In the genomic region with DNA sequence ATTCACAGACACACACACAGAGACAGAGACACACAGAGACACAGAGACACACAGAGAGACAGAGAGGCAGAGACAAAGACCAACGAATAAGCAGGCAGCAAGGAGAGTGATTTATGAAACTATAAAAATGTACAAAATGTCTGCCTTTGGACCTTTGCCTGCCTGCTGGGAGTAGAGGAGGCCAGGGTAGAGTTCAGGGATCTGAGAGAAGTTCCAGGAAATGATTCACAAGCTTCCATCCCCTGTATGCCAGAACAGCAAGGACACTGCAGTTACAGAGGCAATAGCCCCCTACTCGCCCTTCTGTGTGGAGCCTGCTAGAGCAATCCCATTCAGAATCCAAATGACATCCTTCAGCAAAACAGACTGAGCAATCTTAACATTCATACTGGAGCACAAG, we compare ENCODE assay signal across 37 mouse cellular contexts. TPM values are rescaled to one million over a fixed set of nuclear protein-coding genes. Genes with fewer than 3 reads are reported as not detected.
A peak's percentile ranks its signal among the peaks of the same experiment; 100 is the strongest.
DNase-seq lines count a peak whose midpoint lies in the region; TF ChIP-seq lines count a peak whose summit lies in the region.
"Had no signal": no experiment of that assay in that cellular context is flagged by ENCODE, and none has a peak within 500 bp of the region (broad histone marks: within the 10 kb centered on the region; RNA-seq: fewer than 3 reads in every experiment).

No protein-coding gene starts in this region.

- TF ChIP-seq POLR2A in kidney, adult 2 months (IDR thresholded peaks at IDR 0.05; ENCODE audit: low read depth, low read length): no peak
- TF ChIP-seq POLR2A in liver, adult 2 months (IDR thresholded peaks at IDR 0.05; ENCODE audit: extremely low read depth, insufficient read depth, low read length): no peak
- TF ChIP-seq POLR2A in small intestine, adult 2 months (IDR thresholded peaks at IDR 0.05; ENCODE audit: low read depth, low read length): no peak

- no peak overlapping the region; the same call in 1 of the 2 replicates for H3K9ac ChIP-seq in liver, adult 2 months (ENCODE audit: low read depth, low read length)
- H3K9ac ChIP-seq: embryonic facial prominence, embryonic 15.5 days; forebrain, embryonic 13.5 days; hindbrain, embryonic 12.5 days; liver, embryonic 14.5 days; midbrain, embryonic 15.5 days; neural tube, embryonic 15.5 days had no signal

- no peak for TF ChIP-seq CTCF in kidney, adult 2 months (conservative IDR thresholded peaks at IDR 0.05; ENCODE audit: insufficient read depth, insufficient read length, low read depth, low read length)
- no peak for TF ChIP-seq CTCF in liver, adult 2 months (IDR thresholded peaks at IDR 0.05; ENCODE audit: low read depth, low read length)
- TF ChIP-seq CTCF in small intestine, adult 2 months (IDR thresholded peaks at IDR 0.05; ENCODE audit: extremely low read depth, insufficient read length, insufficient replicate concordance, low read depth, low read length): no peak

- peak overlapping the region; percentile 94 for H3K27ac ChIP-seq in kidney, adult 2 months (ENCODE audit: insufficient read depth, low read depth, low read length)
- peak overlapping the region; percentile 88 for H3K27ac ChIP-seq in liver, adult 2 months (replicated peaks; ENCODE audit: insufficient read depth, low read depth, low read length)
- peak overlapping the region; percentile 62 for H3K27ac ChIP-seq in small intestine, adult 2 months (ENCODE audit: insufficient read depth, low read depth, low read length)
- H3K27ac ChIP-seq: embryonic facial prominence, embryonic 10.5 days; embryonic facial prominence, embryonic 15.5 days; forebrain, embryonic 13.5 days; hindbrain, embryonic 12.5 days; hindbrain, postnatal 0 days; liver, embryonic 14.5 days; midbrain, embryonic 10.5 days; midbrain, embryonic 15.5 days; neural tube, embryonic 15.5 days had no signal

- H3K27me3 ChIP-seq in kidney, adult 2 months (replicated peaks; ENCODE audit: control insufficient read depth, insufficient read depth, low read length): no peaks in the 10 kb centered on the region
- no peaks in the 10 kb centered on the region for H3K27me3 ChIP-seq in liver, adult 2 months (ENCODE audit: control insufficient read depth, insufficient read depth, low read length)
- H3K27me3 ChIP-seq in small intestine, adult 2 months (ENCODE audit: control insufficient read depth, insufficient read depth, low read length): no peaks in the 10 kb centered on the region
- H3K27me3 ChIP-seq: embryonic facial prominence, embryonic 15.5 days; forebrain, embryonic 13.5 days; hindbrain, embryonic 12.5 days; midbrain, embryonic 15.5 days; neural tube, embryonic 15.5 days had no signal

- no peaks in the 10 kb centered on the region for H3K79me2 ChIP-seq in liver, adult 2 months (ENCODE audit: control insufficient read depth, insufficient read depth, low read length)

- 19% methylated on average over 2 of the region's 2 CpGs for WGBS in kidney, adult 2 months
- 19% methylated on average over 2 of the region's 2 CpGs for WGBS in liver, adult 2 months
- 36% methylated on average over 2 of the region's 2 CpGs for WGBS in small intestine, adult 2 months

- H3K36me3 ChIP-seq in kidney, adult 2 months (ENCODE audit: control insufficient read depth, insufficient read depth, low read length): peaks cover 7% of the 10 kb centered on the region; the same call in 1 of the 2 replicates
- peaks cover 83% of the 10 kb centered on the region for H3K36me3 ChIP-seq in liver, adult 2 months (ENCODE audit: control insufficient read depth, insufficient read depth, low read length)
- peaks cover 12% of the 10 kb centered on the region; the same call in 1 of the 2 replicates for H3K36me3 ChIP-seq in small intestine, adult 2 months (ENCODE audit: control insufficient read depth, insufficient read depth, low read length)
- H3K36me3 ChIP-seq: embryonic facial prominence, embryonic 10.5 days; embryonic facial prominence, embryonic 15.5 days; hindbrain, embryonic 12.5 days; midbrain, embryonic 10.5 days; midbrain, embryonic 15.5 days; neural tube, embryonic 15.5 days had no signal

- H3K4me3 ChIP-seq in kidney, adult 2 months (ENCODE audit: insufficient read depth, low read depth, low read length): no peak overlapping the region
- H3K4me3 ChIP-seq in liver, adult 2 months (ENCODE audit: insufficient read depth, low read depth, low read length): no peak overlapping the region
- no peak overlapping the region for H3K4me3 ChIP-seq in small intestine, adult 2 months (ENCODE audit: low read depth, low read length)
- H3K4me3 ChIP-seq: embryonic facial prominence, embryonic 10.5 days; embryonic facial prominence, embryonic 15.5 days; forebrain, embryonic 13.5 days; hindbrain, embryonic 12.5 days; midbrain, embryonic 10.5 days; midbrain, embryonic 15.5 days; neural tube, embryonic 15.5 days had no signal

- peak; percentile 25 for DNase-seq in adrenal gland, adult 2 months
- DNase-seq in adrenal gland, postnatal 36 days: no peak
- DNase-seq in kidney, adult 2 months: peak; percentile 76
- DNase-seq in kidney, adult 18-20 months: no peak
- peak; percentile 65 for DNase-seq in liver, adult 2 months (ENCODE audit: extremely low read depth, low read depth, low spot score)
- DNase-seq in liver: no peak
- DNase-seq in ovary, postnatal 10 days (ENCODE audit: low spot score): no peak
- DNase-seq: cerebellum, adult 2 months; cerebellum, postnatal 14 days; gastrocnemius, postnatal 14 days; heart, postnatal 36 days; left cerebral cortex, postnatal 4 days; lung, adult 2 months; right cerebral cortex, postnatal 25 days; spleen, adult 18-20 months; thymus, postnatal 14 days had no signal

- peaks cover 3% of the 10 kb centered on the region; the same call in 1 of the 2 replicates for H3K4me1 ChIP-seq in kidney, adult 2 months (ENCODE audit: control insufficient read depth, insufficient read depth, low read length)
- H3K4me1 ChIP-seq in liver, adult 2 months (ENCODE audit: control insufficient read depth, insufficient read depth, low read length): peaks cover 32% of the 10 kb centered on the region
- peaks cover 17% of the 10 kb centered on the region; the same call in 1 of the 2 replicates for H3K4me1 ChIP-seq in small intestine, adult 2 months (ENCODE audit: control insufficient read depth, insufficient read depth, insufficient read length, low read length)
- H3K4me1 ChIP-seq: embryonic facial prominence, embryonic 10.5 days; embryonic facial prominence, embryonic 15.5 days; forebrain, embryonic 13.5 days; hindbrain, embryonic 12.5 days; midbrain, embryonic 10.5 days; midbrain, embryonic 15.5 days; neural tube, embryonic 15.5 days had no signal

RNA-seq across cellular contexts. Expression of a gene that starts 18.1 kb away (rescaled TPM):
- 10 to 100 TPM; 18.4 to 50.5 TPM for total RNA-seq in adrenal gland, adult 2 months (2021)
- 2.7 and 5.3 TPM in 2 replicates for polyA plus RNA-seq in adrenal gland, adult 2 months (2012; rRNA removed)
- 10 to 100 TPM; 10.7 to 19.4 TPM for total RNA-seq in adrenal gland, postnatal 36 days (2021)
- polyA plus RNA-seq in kidney, adult 2 months (2012; rRNA removed): 61.3 and 72.3 TPM in 2 replicates
- 493 and 530 TPM in 2 replicates for total RNA-seq in liver, adult 2 months (2014; rRNA removed)
- polyA plus RNA-seq in liver, adult 2 months (2012; rRNA removed): 222 and 270 TPM in 2 replicates
- polyA plus RNA-seq in small intestine, adult 2 months (2012; rRNA removed): 4.5 and 40.8 TPM in 2 replicates
- total RNA-seq: CH12.LX; ES-E14; gastrocnemius, postnatal 14 days; granulocyte monocyte progenitor cell, adult 5-6 weeks; hindbrain, postnatal 0 days; layer of hippocampus, adult 8-10 months; layer of hippocampus, postnatal 25 days; left cerebral cortex, postnatal 4 days; megakaryocyte progenitor cell, adult 5-6 weeks had no signal
- polyA plus RNA-seq: C2C12; cerebellum, adult 2 months; cortical plate, adult 2 months; embryonic facial prominence, embryonic 10.5 days; embryonic facial prominence, embryonic 15.5 days; forebrain, embryonic 13.5 days; heart, embryonic 11.5 days; hindbrain, embryonic 12.5 days; hindbrain, postnatal 0 days; midbrain, embryonic 10.5 days; midbrain, embryonic 15.5 days; neural tube, embryonic 15.5 days had no signal

RNA-seq across cellular contexts. Expression of a gene that starts 32.0 kb away (rescaled TPM):
- total RNA-seq in adrenal gland, adult 2 months (2021): under 1 TPM in 1 of 2 experiments, not detected in 1; 0.26 TPM
- polyA plus RNA-seq in adrenal gland, adult 2 months (2012; rRNA removed): not detected in 2 replicates
- not detected for total RNA-seq in adrenal gland, postnatal 36 days (2021)
- polyA plus RNA-seq in kidney, adult 2 months (2012; rRNA removed): 68.2 and 73.0 TPM in 2 replicates
- total RNA-seq in liver, adult 2 months (2014; rRNA removed): 135 and 161 TPM in 2 replicates
- 80.8 and 82.7 TPM in 2 replicates for polyA plus RNA-seq in liver, adult 2 months (2012; rRNA removed)
- 1.9 and 4.0 TPM in 2 replicates for polyA plus RNA-seq in small intestine, adult 2 months (2012; rRNA removed)
- total RNA-seq: CH12.LX; ES-E14; granulocyte monocyte progenitor cell, adult 5-6 weeks; hindbrain, postnatal 0 days; layer of hippocampus, adult 8-10 months; layer of hippocampus, postnatal 25 days; left cerebral cortex, postnatal 4 days; megakaryocyte progenitor cell, adult 5-6 weeks had no signal
- polyA plus RNA-seq: C2C12; cerebellum, adult 2 months; cortical plate, adult 2 months; embryonic facial prominence, embryonic 10.5 days; forebrain, embryonic 13.5 days; heart, embryonic 11.5 days; hindbrain, embryonic 12.5 days; hindbrain, postnatal 0 days; limb, embryonic 14.5 days; midbrain, embryonic 10.5 days; midbrain, embryonic 15.5 days; neural tube, embryonic 15.5 days; urinary bladder, adult 2 months had no signal

Comparison
In these comparisons a context has a peak if more than half of its experiments do, and no peak if none do; other contexts are left out.
1. DNase-seq: peak in adrenal gland, adult 2 months (single experiment), kidney, adult 2 months (single experiment) and liver, adult 2 months (single experiment); none in adrenal gland, postnatal 36 days (0 of 2), kidney, adult 18-20 months (single experiment), liver (single experiment) and ovary, postnatal 10 days (single experiment).
2. RNA of a gene that starts 32.0 kb away (polyA plus RNA-seq): 80.8 to 82.7 TPM in liver, adult 2 months and 68.2 to 73.0 TPM in kidney, adult 2 months; 1.9 to 4.0 TPM in small intestine, adult 2 months and not detected in adrenal gland, adult 2 months; every median in the first group is over 10 times any median in the second.
3. Peak in every context shown above with its lines, with median percentiles within 50 percentile points of each other: H3K27ac ChIP-seq.